Mouse (Mus musculus) C2C12 (cell line): ENCODE measurements around the gene Plekhh2. TPM values are rescaled to one million over a fixed set of nuclear protein-coding genes. Genes with fewer than 3 reads are reported as not detected.

Experiments
- H3K27me3 ChIP-seq: one replicate; pipeline ENCODE4 v1.6.1; 2011; ENCODE audit not compliant: control insufficient read depth, insufficient read depth, insufficient read length
- H3K36me3 ChIP-seq: one replicate; pipeline ENCODE4 v1.6.1; 2011; ENCODE audit not compliant: control insufficient read depth, insufficient read depth
- H3K4me3 ChIP-seq: one replicate; pipeline ENCODE4 v1.5.1; 2011; ENCODE audit warnings: mild to moderate bottlenecking, control low read depth; ENCODE audit not compliant: poor library complexity, insufficient read depth, severe bottlenecking
- H3K79me2 ChIP-seq: one replicate; pipeline ENCODE4 v1.6.1; 2011; ENCODE audit not compliant: control insufficient read depth, insufficient read depth
- H3K79me3 ChIP-seq: one replicate; pipeline ENCODE4 v1.6.1; 2011; ENCODE audit warnings: low read depth, control low read depth
- H3ac ChIP-seq: one replicate; pipeline ENCODE3; 2011; ENCODE audit warnings: low read depth; ENCODE audit not compliant: control insufficient read depth, insufficient read length
- CEBPB ChIP-seq: IDR thresholded peaks from one replicate; pipeline ENCODE4 v1.6.1; 2011; ENCODE audit warnings: low read depth, mild to moderate bottlenecking, control low read depth, moderate library complexity
- CTCF ChIP-seq: IDR thresholded peaks from one replicate; pipeline ENCODE4 v1.5.1; 2011; ENCODE audit not compliant: control insufficient read depth, insufficient read depth, insufficient read length
- FOSL1 ChIP-seq: IDR thresholded peaks from one replicate; pipeline ENCODE4 v1.8.0; 2011; ENCODE audit warnings: mild to moderate bottlenecking, low read length; ENCODE audit not compliant: poor library complexity, insufficient read depth, severe bottlenecking
- MAX ChIP-seq: IDR thresholded peaks from one replicate; pipeline ENCODE4 v1.6.1; 2011; ENCODE audit warnings: mild to moderate bottlenecking, control low read depth
- MYOD1 ChIP-seq: IDR thresholded peaks from one replicate; pipeline ENCODE4 v1.6.1; 2011; ENCODE audit warnings: low read depth; ENCODE audit not compliant: control insufficient read depth, insufficient read length
- MYOG ChIP-seq: IDR thresholded peaks from one replicate; pipeline ENCODE4 v1.6.1; 2011; ENCODE audit not compliant: control insufficient read depth, insufficient read length; ENCODE audit errors: extremely low read depth
- USF1 ChIP-seq: IDR thresholded peaks from one replicate; pipeline ENCODE4 v1.6.1; 2011; ENCODE audit warnings: low read depth, mild to moderate bottlenecking, control low read depth, moderate library complexity
- polyA plus RNA-seq: library from polyadenylated mRNA; unstranded; fragments of >200 nt; fragmentation: generic; extraction: Trizol; gene quantifications from one replicate; pipeline ENCODE4 v1.2.1, GENCODE M21; 2012; ENCODE audit warnings: missing spikeins

The Plekhh2 gene
- polyA plus RNA-seq, 1 experiment, result 8.7 TPM

DNA sequence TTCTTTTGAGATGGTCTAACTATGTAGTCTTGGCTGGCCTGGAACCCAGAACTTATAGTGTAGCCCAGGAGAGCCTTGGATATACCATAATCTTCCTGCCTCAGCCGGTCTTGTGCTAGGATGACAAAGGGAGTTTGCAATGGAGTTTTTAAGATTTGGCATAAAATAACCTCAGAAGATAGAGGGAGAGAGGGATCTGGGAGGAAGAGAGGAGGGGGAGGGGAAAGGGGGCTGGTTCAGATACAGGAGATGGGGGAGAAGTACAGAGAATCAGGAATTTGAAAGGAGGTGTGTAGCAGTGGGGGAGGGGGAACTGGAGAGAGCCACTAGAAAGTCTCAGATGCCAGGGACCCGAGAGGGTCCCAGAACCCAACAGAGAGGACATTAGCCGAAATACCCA is 7.7 kb downstream of the Plekhh2 start:
- Histone ChIP-seq H3K79me3 (peaks cover 22% of the 10 kb centered on the region), H3K79me2 (peaks cover 52% of the 10 kb centered on the region), H3K36me3 (peaks cover 3% of the 10 kb centered on the region), H3ac (no peak overlapping the region), H3K4me3 (no peak overlapping the region), H3K27me3 (no peaks in the 10 kb centered on the region)
- TF ChIP-seq CTCF, result no peak
- TF ChIP-seq MAX, result no peak
- no peak for TF ChIP-seq USF1
- TF ChIP-seq MYOD1, result no peak
- TF ChIP-seq MYOG, result no peak
- no peak for TF ChIP-seq CEBPB
- no peak for TF ChIP-seq FOSL1

DNA sequence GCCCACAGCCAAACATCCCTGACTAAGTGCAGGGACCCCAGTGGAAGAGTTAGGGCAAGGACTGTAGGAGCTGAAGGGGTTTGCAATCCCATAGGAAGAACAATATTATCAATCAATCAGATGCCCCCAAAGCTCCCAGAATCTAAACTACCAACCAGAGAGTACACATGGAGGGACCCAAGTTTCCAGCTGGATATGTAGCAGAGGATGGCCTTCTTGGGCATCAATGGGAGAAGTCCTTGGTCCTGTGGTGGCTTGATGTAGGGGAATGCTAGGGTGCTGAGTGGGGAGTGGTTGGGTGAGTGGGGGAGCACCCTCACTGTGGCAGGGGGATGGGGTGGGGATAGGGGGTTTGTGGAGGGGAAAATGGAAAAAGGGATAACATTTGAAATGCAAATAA is 8.4 kb downstream of the Plekhh2 start:
- H3ac ChIP-seq, result no peak overlapping the region
- H3K27me3 ChIP-seq, result no peaks in the 10 kb centered on the region
- peaks cover 52% of the 10 kb centered on the region for H3K79me2 ChIP-seq
- H3K36me3 ChIP-seq, result peaks cover 3% of the 10 kb centered on the region
- TF ChIP-seq MAX (no peak), FOSL1 (no peak), CEBPB (no peak)
- H3K79me3 ChIP-seq, result peaks cover 22% of the 10 kb centered on the region
- no peak overlapping the region for H3K4me3 ChIP-seq

DNA sequence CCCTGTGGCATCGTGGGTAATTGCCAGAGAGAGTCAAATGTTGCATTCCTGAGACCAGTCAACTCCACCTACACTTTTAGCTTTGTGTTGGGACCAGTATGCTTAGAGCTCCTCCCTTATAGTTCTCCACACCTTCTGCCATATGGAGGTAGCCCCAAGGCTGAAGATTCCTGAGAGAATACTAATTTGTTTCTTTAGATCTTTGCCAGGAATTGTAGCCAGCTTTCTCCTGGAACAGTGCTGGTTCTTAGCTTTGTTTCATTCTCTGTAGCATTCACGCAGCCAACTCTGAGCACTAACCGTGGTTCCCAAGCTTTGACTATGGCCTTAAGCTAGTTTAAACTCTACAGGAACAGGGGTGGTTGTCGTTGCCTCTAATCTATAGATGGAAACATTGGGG is 17.7 kb downstream of the Plekhh2 start:
- Histone ChIP-seq H3K27me3 (no peaks in the 10 kb centered on the region), H3K36me3 (no peaks in the 10 kb centered on the region), H3K79me2 (peaks cover 14% of the 10 kb centered on the region), H3K4me3 (no peak overlapping the region), H3K79me3 (peaks cover 4% of the 10 kb centered on the region), H3ac (no peak overlapping the region)
- TF ChIP-seq MYOD1 (no peak), FOSL1 (no peak), CTCF (no peak), USF1 (no peak), MYOG (no peak), MAX (no peak), CEBPB (no peak)

DNA sequence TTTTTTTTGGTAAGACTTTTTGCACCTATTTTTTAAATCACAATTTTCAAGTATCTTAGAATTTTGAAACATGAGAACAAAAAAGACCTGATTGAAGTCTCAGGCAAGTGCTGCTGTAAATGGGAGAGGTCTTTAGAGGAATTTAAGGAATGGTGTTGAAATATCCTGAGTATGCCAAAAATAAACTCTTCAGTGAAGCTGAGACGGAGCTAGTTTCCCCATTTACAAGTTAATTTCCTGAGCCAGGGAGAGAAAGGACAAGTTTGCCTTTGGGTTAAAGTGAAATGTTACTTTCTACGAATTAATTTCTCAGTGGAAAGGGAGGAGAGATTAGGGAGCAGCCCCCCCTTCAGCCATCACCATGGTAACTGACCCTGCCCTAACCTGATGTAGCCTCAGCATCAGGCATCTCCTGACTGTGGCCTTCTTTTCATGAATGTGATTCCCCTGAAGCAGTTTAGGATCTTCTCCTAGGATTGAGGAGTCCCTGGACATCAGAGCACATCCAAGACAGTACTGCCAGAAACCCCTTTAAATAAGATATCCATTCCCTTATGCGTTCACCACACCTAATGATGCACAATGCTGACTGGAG is 18.6 kb downstream of the Plekhh2 start:
- no peak overlapping the region for H3ac ChIP-seq
- H3K27me3 ChIP-seq, result no peaks in the 10 kb centered on the region
- peaks cover 14% of the 10 kb centered on the region for H3K79me2 ChIP-seq
- no peak for TF ChIP-seq MYOG
- no peak for TF ChIP-seq USF1
- no peak for TF ChIP-seq MAX
- TF ChIP-seq CTCF, result no peak
- TF ChIP-seq MYOD1, result no peak
- H3K79me3 ChIP-seq, result peaks cover 4% of the 10 kb centered on the region
- no peak overlapping the region for H3K4me3 ChIP-seq
- peaks cover 1% of the 10 kb centered on the region for H3K36me3 ChIP-seq

DNA sequence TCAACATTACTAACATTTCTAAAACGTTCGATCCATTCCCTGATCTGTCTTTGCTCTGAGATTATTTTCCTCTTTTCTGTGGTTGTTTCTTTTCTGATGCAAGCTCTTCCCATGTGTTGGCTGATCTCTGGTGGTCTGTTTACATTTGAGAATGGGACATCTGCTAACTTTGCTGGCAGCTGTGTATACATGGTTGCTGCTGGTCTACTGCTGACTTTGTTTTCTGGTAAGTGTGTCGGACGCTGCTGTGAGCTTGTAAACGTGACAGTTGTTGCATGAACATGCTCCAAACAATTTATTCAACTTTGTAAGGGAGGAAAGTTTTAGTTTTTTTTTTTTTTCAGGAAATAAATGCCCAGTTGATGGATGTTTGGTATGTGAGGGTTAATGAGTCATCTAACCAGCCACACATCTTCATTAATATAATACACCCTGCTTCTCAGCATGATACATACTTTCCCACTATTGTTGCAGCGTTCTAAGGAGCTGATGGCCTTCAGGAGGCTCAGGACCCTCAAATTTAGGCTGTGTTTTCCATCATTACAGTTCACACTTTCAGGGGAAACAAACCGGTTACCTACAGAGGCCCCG is 21.3 kb downstream of the Plekhh2 start:
- Histone ChIP-seq H3K4me3 (no peak overlapping the region), H3ac (no peak overlapping the region), H3K27me3 (no peaks in the 10 kb centered on the region), H3K36me3 (peaks cover 5% of the 10 kb centered on the region), H3K79me2 (peaks cover 12% of the 10 kb centered on the region), H3K79me3 (peaks cover 3% of the 10 kb centered on the region)
- peak; percentile 9 for TF ChIP-seq FOSL1
- TF ChIP-seq MAX, result peak; percentile 25
- peak; percentile 71 for TF ChIP-seq MYOD1
- TF ChIP-seq CEBPB, result no peak
- TF ChIP-seq USF1, result no peak

DNA sequence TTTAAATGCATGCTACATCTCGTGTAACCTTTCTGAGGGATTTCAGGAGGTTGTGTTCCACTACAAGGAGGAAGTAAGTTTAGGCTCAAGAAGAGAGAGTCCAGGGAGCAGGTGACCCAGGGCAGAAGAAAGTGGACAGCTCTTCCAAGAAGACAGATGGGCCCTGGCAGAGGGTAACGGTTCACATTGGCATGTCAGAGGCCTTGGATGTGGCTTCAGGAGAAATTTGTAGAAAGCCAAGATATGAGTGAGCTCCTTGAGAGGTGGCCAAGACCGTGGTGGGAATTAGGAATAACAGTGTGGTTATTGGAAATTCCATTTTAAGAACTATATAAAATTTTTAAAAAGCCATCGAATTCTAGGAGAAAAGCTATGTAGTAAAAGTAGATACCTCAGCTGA is 22.1 kb downstream of the Plekhh2 start:
- TF ChIP-seq MYOG (no peak), MYOD1 (no peak), MAX (no peak), CTCF (no peak), FOSL1 (no peak), USF1 (no peak), CEBPB (no peak)
- peaks cover 9% of the 10 kb centered on the region for H3K79me2 ChIP-seq
- H3K79me3 ChIP-seq, result peaks cover 3% of the 10 kb centered on the region
- no peaks in the 10 kb centered on the region for H3K27me3 ChIP-seq
- H3ac ChIP-seq, result no peak overlapping the region
- H3K4me3 ChIP-seq, result no peak overlapping the region
- peaks cover 5% of the 10 kb centered on the region for H3K36me3 ChIP-seq
